Mouse (Mus musculus) MEL (cell line): ENCODE data around the gene Llgl1. TPM values are rescaled to one million over a fixed set of nuclear protein-coding genes. Genes with fewer than 3 reads are reported as not detected.
A peak's percentile ranks its signal among the peaks of the same experiment; 100 is the strongest.

Experiments
- DNase-seq: peaks from one replicate; pipeline ENCODE4 v3.0.0; 2011; ENCODE audit warnings: low read depth, low spot score
- H3K27ac ChIP-seq: 2 replicates; pipeline ENCODE4 v1.5.1; 2012; ENCODE audit warnings: low read depth, mild to moderate bottlenecking, control low read depth, low read length, moderate library complexity; ENCODE audit not compliant: control insufficient read depth
- H3K27me3 ChIP-seq, 2 experiments: fragments of 150-350 bp in 1 of 2; sonication (generic) in 1 of 2; 2 replicates each; pipeline ENCODE4 v1.6.1; 2012; ENCODE audit warnings: low read length in 2 of 2, mild to moderate bottlenecking in 2 of 2, improper control_type of control experiment in 1 of 2, moderate library complexity in 1 of 2; ENCODE audit not compliant: insufficient read depth in 2 of 2, control insufficient read depth in 1 of 2
- H3K36me3 ChIP-seq, 2 experiments: 2 replicates each; pipeline ENCODE4 v1.6.1; 2012 to 2014; ENCODE audit warnings: low read length in 2 of 2, improper control_type of control experiment in 1 of 2, inconsistent platforms in 1 of 2, mild to moderate bottlenecking in 1 of 2; ENCODE audit not compliant: insufficient read depth in 2 of 2, control insufficient read depth in 1 of 2
- H3K4me1 ChIP-seq, 2 experiments: fragments of 150-350 bp in 1 of 2; sonication (generic) in 1 of 2; 2 replicates each; pipeline ENCODE4 v1.6.1; 2012; ENCODE audit warnings: low read length in 2 of 2, improper control_type of control experiment in 1 of 2, mild to moderate bottlenecking in 1 of 2; ENCODE audit not compliant: insufficient read depth in 2 of 2, control insufficient read depth in 1 of 2
- H3K4me3 ChIP-seq, 2 experiments: fragments of 150-350 bp in 1 of 2; sonication (generic) in 1 of 2; 2 replicates each; pipeline ENCODE4 v1.5.1; 2012; ENCODE audit warnings: low read depth in 2 of 2, low read length in 2 of 2, mild to moderate bottlenecking in 2 of 2, moderate library complexity in 2 of 2, control low read depth in 1 of 2, improper control_type of control experiment in 1 of 2; ENCODE audit not compliant: control insufficient read depth in 1 of 2, insufficient read depth in 1 of 2
- H3K79me2 ChIP-seq: 2 replicates; pipeline ENCODE4 v1.6.1; 2012; ENCODE audit warnings: mild to moderate bottlenecking, low read length, moderate library complexity; ENCODE audit not compliant: control insufficient read depth, poor library complexity, insufficient read depth
- H3K9ac ChIP-seq: 2 replicates; pipeline ENCODE4 v1.6.1; 2012; ENCODE audit warnings: low read depth, mild to moderate bottlenecking, control low read depth, low read length, moderate library complexity; ENCODE audit not compliant: control insufficient read depth, poor library complexity, severe bottlenecking
- H3K9me3 ChIP-seq: fragments of 150-350 bp; sonication (generic); replicated peaks from 2 replicates; pipeline ENCODE4 v1.6.1; 2012; ENCODE audit warnings: mild to moderate bottlenecking, low read length, improper control_type of control experiment, moderate library complexity; ENCODE audit not compliant: insufficient read depth
- BHLHE40 ChIP-seq: IDR thresholded peaks from 2 replicates; pipeline ENCODE4 v1.6.1; 2012; ENCODE audit warnings: low read depth, mild to moderate bottlenecking, inconsistent platforms, low read length, improper control_type of control experiment, borderline replicate concordance
- CHD1 ChIP-seq: IDR thresholded peaks from 2 replicates; pipeline ENCODE4 v1.6.1; 2012; ENCODE audit warnings: low read depth, mild to moderate bottlenecking, inconsistent platforms, low read length, improper control_type of control experiment
- CTCF ChIP-seq, 3 experiments: IDR thresholded peaks in 2 of 3; conservative IDR thresholded peaks in 1 of 3; 2 replicates each; pipeline ENCODE4 v1.5.1; 2011 to 2012; ENCODE audit warnings: low read length in 3 of 3, low read depth in 2 of 3, mild to moderate bottlenecking in 2 of 3, improper control_type of control experiment in 1 of 3, inconsistent platforms in 1 of 3, mixed read lengths in 1 of 3, moderate library complexity in 1 of 3; ENCODE audit not compliant: control insufficient read depth in 1 of 3, insufficient read depth in 1 of 3, poor library complexity in 1 of 3, severe bottlenecking in 1 of 3
- E2F4 ChIP-seq: IDR thresholded peaks from 2 replicates; pipeline ENCODE4 v1.6.1; 2011; ENCODE audit warnings: low read depth, low read length, improper control_type of control experiment, borderline replicate concordance
- ELF1 ChIP-seq: IDR thresholded peaks from 2 replicates; pipeline ENCODE4 v1.6.1; 2014; ENCODE audit warnings: low read depth, mild to moderate bottlenecking, inconsistent platforms, low read length, improper control_type of control experiment, moderate library complexity
- EP300 ChIP-seq, 2 experiments: IDR thresholded peaks; 2 replicates each; pipeline ENCODE4 v1.6.1; 2011; ENCODE audit warnings: improper control_type of control experiment in 2 of 2, low read length in 2 of 2, low read depth in 1 of 2, mild to moderate bottlenecking in 1 of 2
- ETS1 ChIP-seq: IDR thresholded peaks from 2 replicates; pipeline ENCODE4 v1.6.1; 2012; ENCODE audit warnings: low read depth, mild to moderate bottlenecking, inconsistent platforms, low read length, improper control_type of control experiment, moderate library complexity
- GABPA ChIP-seq: IDR thresholded peaks from 2 replicates; pipeline ENCODE4 v1.6.1; 2012; ENCODE audit warnings: low read depth, mild to moderate bottlenecking, inconsistent platforms, low read length, improper control_type of control experiment, moderate library complexity
- GATA1 ChIP-seq: IDR thresholded peaks from 2 replicates; pipeline ENCODE4 v1.6.1; 2011; ENCODE audit warnings: low read depth, low read length, improper control_type of control experiment
- HCFC1 ChIP-seq: IDR thresholded peaks from 2 replicates; pipeline ENCODE4 v1.6.1; 2012; ENCODE audit warnings: low read depth, mild to moderate bottlenecking, inconsistent platforms, low read length, improper control_type of control experiment, moderate library complexity
- JUND ChIP-seq: IDR thresholded peaks from 2 replicates; pipeline ENCODE4 v1.6.1; 2011; ENCODE audit warnings: low read depth, mild to moderate bottlenecking, improper control_type of control experiment, low read length
- KAT2A ChIP-seq: conservative IDR thresholded peaks from 2 replicates; pipeline ENCODE4 v1.6.1; 2012; ENCODE audit warnings: low read depth, low read length, improper control_type of control experiment, inconsistent platforms
- MAFK ChIP-seq: IDR thresholded peaks from 2 replicates; pipeline ENCODE4 v1.6.1; 2011; ENCODE audit warnings: low read depth, mild to moderate bottlenecking, low read length, improper control_type of control experiment, borderline replicate concordance
- MAX ChIP-seq: IDR thresholded peaks from 2 replicates; pipeline ENCODE4 v1.6.1; 2011; ENCODE audit warnings: low read length, improper control_type of control experiment
- MAZ ChIP-seq: IDR thresholded peaks from 2 replicates; pipeline ENCODE4 v1.6.1; 2012; ENCODE audit warnings: low read depth, mild to moderate bottlenecking, inconsistent platforms, low read length, improper control_type of control experiment
- MEF2A ChIP-seq: IDR thresholded peaks from 2 replicates; pipeline ENCODE4 v1.6.1; 2014; ENCODE audit warnings: low read depth, mild to moderate bottlenecking, inconsistent platforms, low read length, improper control_type of control experiment; ENCODE audit not compliant: poor library complexity, insufficient replicate concordance, severe bottlenecking; ENCODE audit errors: extremely low read depth
- MXI1 ChIP-seq: IDR thresholded peaks from 2 replicates; pipeline ENCODE4 v1.6.1; 2011; ENCODE audit warnings: mild to moderate bottlenecking, low read depth, low read length, improper control_type of control experiment
- MYC ChIP-seq: IDR thresholded peaks from 2 replicates; pipeline ENCODE4 v1.6.1; 2011; ENCODE audit warnings: low read depth, mild to moderate bottlenecking, low read length, improper control_type of control experiment, moderate library complexity
- NELFE ChIP-seq: IDR thresholded peaks from 2 replicates; pipeline ENCODE4 v1.6.1; 2011; ENCODE audit warnings: low read depth, low read length, improper control_type of control experiment
- NRF1 ChIP-seq: IDR thresholded peaks from 2 replicates; pipeline ENCODE4 v1.6.1; 2014; ENCODE audit warnings: low read depth, mild to moderate bottlenecking, inconsistent platforms, low read length, improper control_type of control experiment, moderate library complexity; ENCODE audit not compliant: poor library complexity, insufficient read depth, severe bottlenecking
- POLR2A ChIP-seq, 2 experiments: IDR thresholded peaks; 2 replicates each; pipeline ENCODE4 v1.6.1; 2011 to 2012; ENCODE audit warnings: low read length in 2 of 2, mild to moderate bottlenecking in 2 of 2, control low read depth in 1 of 2, improper control_type of control experiment in 1 of 2, low read depth in 1 of 2, moderate library complexity in 1 of 2; ENCODE audit not compliant: control insufficient read depth in 1 of 2, insufficient read depth in 1 of 2, poor library complexity in 1 of 2
- POLR2AphosphoS2 ChIP-seq: IDR thresholded peaks from 2 replicates; pipeline ENCODE4 v1.6.1; 2011; ENCODE audit warnings: low read length, improper control_type of control experiment
- POLR2AphosphoS5 ChIP-seq: IDR thresholded peaks from 2 replicates; pipeline ENCODE4 v1.6.1; 2012; ENCODE audit warnings: low read depth, borderline replicate concordance, mild to moderate bottlenecking, inconsistent platforms, low read length, moderate library complexity, mixed read lengths
- RAD21 ChIP-seq: IDR thresholded peaks from 2 replicates; pipeline ENCODE4 v1.6.1; 2011; ENCODE audit warnings: mild to moderate bottlenecking, low read depth, low read length, improper control_type of control experiment
- RCOR1 ChIP-seq: IDR thresholded peaks from 2 replicates; pipeline ENCODE4 v1.6.1; 2012; ENCODE audit warnings: low read depth, mild to moderate bottlenecking, inconsistent platforms, low read length, improper control_type of control experiment
- SIN3A ChIP-seq: IDR thresholded peaks from 2 replicates; pipeline ENCODE4 v1.6.1; 2012; ENCODE audit warnings: low read length, improper control_type of control experiment, inconsistent platforms
- TAL1 ChIP-seq: IDR thresholded peaks from 2 replicates; pipeline ENCODE4 v1.6.1; 2012; ENCODE audit warnings: mild to moderate bottlenecking, inconsistent platforms, low read length, moderate library complexity, mixed read lengths
- TBP ChIP-seq: IDR thresholded peaks from 2 replicates; pipeline ENCODE4 v1.8.0; 2011; ENCODE audit warnings: low read depth, low read length, improper control_type of control experiment
- TCF12 ChIP-seq: IDR thresholded peaks from 2 replicates; pipeline ENCODE4 v1.6.1; 2014; ENCODE audit warnings: low read depth, mild to moderate bottlenecking, inconsistent platforms, low read length, improper control_type of control experiment, moderate library complexity
- UBTF ChIP-seq: IDR thresholded peaks from 2 replicates; pipeline ENCODE4 v1.6.1; 2012; ENCODE audit warnings: low read depth, mild to moderate bottlenecking, inconsistent platforms, low read length, improper control_type of control experiment, moderate library complexity, borderline replicate concordance; ENCODE audit not compliant: insufficient read depth
- USF1 ChIP-seq: IDR thresholded peaks from 2 replicates; pipeline ENCODE4 v1.6.1; 2014; ENCODE audit warnings: low read depth, mild to moderate bottlenecking, inconsistent platforms, low read length, improper control_type of control experiment, moderate library complexity
- USF2 ChIP-seq, 2 experiments: IDR thresholded peaks; 2 replicates each; pipeline ENCODE4 v1.6.1; 2011 to 2012; ENCODE audit warnings: improper control_type of control experiment in 2 of 2, low read length in 2 of 2, borderline replicate concordance in 1 of 2, inconsistent platforms in 1 of 2, low read depth in 1 of 2, mild to moderate bottlenecking in 1 of 2; ENCODE audit not compliant: insufficient read depth in 1 of 2
- ZC3H11A ChIP-seq: IDR thresholded peaks from 2 replicates; pipeline ENCODE4 v1.6.1; 2012; ENCODE audit warnings: low read depth, mild to moderate bottlenecking, inconsistent platforms, low read length, improper control_type of control experiment
- ZKSCAN1 ChIP-seq: IDR thresholded peaks from 2 replicates; pipeline ENCODE4 v1.6.1; 2012; ENCODE audit warnings: low read depth, mild to moderate bottlenecking, inconsistent platforms, low read length, improper control_type of control experiment, moderate library complexity
- ZMIZ1 ChIP-seq: IDR thresholded peaks from 2 replicates; pipeline ENCODE4 v1.6.1; 2012; ENCODE audit warnings: low read depth, mild to moderate bottlenecking, inconsistent platforms, low read length, improper control_type of control experiment, moderate library complexity
- ZNF384 ChIP-seq: IDR thresholded peaks from 2 replicates; pipeline ENCODE4 v1.6.1; 2012; ENCODE audit warnings: low read depth, mild to moderate bottlenecking, inconsistent platforms, low read length, improper control_type of control experiment
- polyA plus RNA-seq, 2 experiments: library from polyadenylated mRNA; stranded (reverse) in 1 of 2; unstranded in 1 of 2; fragments of >175 nt in 1 of 2; fragments of >200 nt in 1 of 2; gene quantifications; 2 replicates each; pipeline versions ENCODE4 v1.2.1 to v1.2.4; 2012; ENCODE audit warnings: low replicate concordance in 2 of 2, low read depth in 1 of 2; ENCODE audit not compliant: insufficient read length in 2 of 2, insufficient read depth in 1 of 2, missing spikeins in 1 of 2
- total RNA-seq: library from RNA; depleted of rRNA; stranded (reverse); fragments of 300-350 nt; gene quantifications from 2 replicates; pipeline ENCODE4 v1.2.3, GENCODE M21; 2012

Llgl1 gene
- total and polyA plus RNA-seq, 3 experiments = 9.3 to 23.9 TPM; not detected in 1

DNA sequence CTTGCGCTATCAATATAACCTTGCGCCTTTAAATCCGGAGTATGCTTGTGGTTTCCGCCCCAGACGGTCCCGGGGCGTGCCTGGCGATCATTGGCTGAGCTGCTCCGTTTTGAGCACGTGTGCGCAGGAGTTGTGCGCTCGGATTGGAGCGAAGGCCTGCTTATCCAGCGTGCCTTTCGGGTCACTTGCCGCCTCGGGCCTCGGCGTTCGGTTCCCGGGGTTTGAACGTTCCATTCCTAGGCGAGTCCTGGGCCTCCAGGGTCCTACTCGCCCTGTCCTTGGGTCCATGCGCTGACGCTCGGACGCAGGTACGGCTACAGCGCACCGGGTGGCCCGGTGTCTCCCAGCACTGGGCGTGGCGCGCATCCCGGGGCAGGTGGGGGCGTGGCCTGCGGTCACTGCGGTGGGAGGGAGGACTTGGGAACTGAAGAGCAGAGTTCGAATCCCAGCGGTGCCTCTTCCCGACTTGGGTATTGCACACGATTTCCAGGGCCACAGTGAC is 28.8 kb downstream of the Llgl1 start, which contains the start of gene Mief2:
Gene Mief2, plus strand, starts transcription at position 139 of the 502 bp plus-strand sequence.
- no peaks in the 10 kb centered on the region for H3K9me3 ChIP-seq
- H3K27me3 ChIP-seq = no peaks in the 10 kb centered on the region
- peaks cover 3 to 20% of the 10 kb centered on the region in 2 experiments; a peak in 3 of 4 replicates for H3K4me1 ChIP-seq
- peak; percentile 100 for DNase-seq
- peak within 1 kb of the TSS; percentile 72 for H3K27ac ChIP-seq
- peaks cover 5% of the 10 kb centered on the region for H3K79me2 ChIP-seq
- H3K4me3 ChIP-seq = peak within 1 kb of the TSS; percentile 97
- peaks cover 0 to 5% of the 10 kb centered on the region in 2 experiments; a peak in 2 of 4 replicates for H3K36me3 ChIP-seq
- H3K9ac ChIP-seq = peak within 1 kb of the TSS; percentile 87
- TF ChIP-seq ZKSCAN1 (no peak), CHD1 (no peak), TBP (no peak; the same call in 1 of the 2 replicates), E2F4 (0 out of 2 replicates have a peak, but pooled peaks have one; percentile 48), POLR2AphosphoS5 (no peak), MYC (peak; percentile 68), ZNF384 (no peak), KAT2A (no peak; the same call in 1 of the 2 replicates), MEF2A (no peak), GATA1 (peak; percentile 35; the same call in 1 of the 2 replicates), POLR2AphosphoS2 (no peak), POLR2A (IDR thresholded peaks at IDR 0.05; ENCODE audit: control insufficient read depth in 1 of 2, insufficient read depth in 1 of 2, low read depth in 1 of 2, low read length in 2 of 2, poor library complexity in 1 of 2) (peak; percentile 67 to 74), NRF1 (peak; percentile 71), MAZ (peak; percentile 87), TAL1 (no peak), JUND (no peak), MAFK (no peak), ETS1 (no peak; the same call in 1 of the 2 replicates), GABPA (no peak), USF1 (peak; percentile 98), BHLHE40 (peak; percentile 90), NELFE (peak; percentile 56), ZC3H11A (no peak; the same call in 1 of the 2 replicates), EP300 (IDR thresholded peaks at IDR 0.05; ENCODE audit: low read depth in 1 of 2, low read length in 2 of 2) (no peak), CTCF (IDR thresholded peaks at IDR 0.05 in 2 of 3, conservative IDR thresholded peaks at IDR 0.05 in 1 of 3; ENCODE audit: control insufficient read depth in 1 of 3, insufficient read depth in 1 of 3, low read depth in 2 of 3, low read length in 3 of 3, poor library complexity in 1 of 3, severe bottlenecking in 1 of 3) (no peak), RCOR1 (no peak; the same call in 1 of the 2 replicates), ZMIZ1 (no peak), ELF1 (0 out of 2 replicates have a peak, but pooled peaks have one; percentile 51), TCF12 (no peak), USF2 (IDR thresholded peaks at IDR 0.05; ENCODE audit: borderline replicate concordance in 1 of 2, insufficient read depth in 1 of 2, low read depth in 1 of 2, low read length in 2 of 2) (peak; percentile 47 to 92; a peak in 3 of 4 replicates), SIN3A (peak; percentile 99), UBTF (no peak), HCFC1 (peak; percentile 85), MAX (peak; percentile 98), RAD21 (no peak), MXI1 (peak; percentile 91)
